In genomic region chr13:99489998-99490397, GRCm38 (mm10) we compare ENCODE assay signal across 21 mouse cellular contexts. TPM values are rescaled to one million over a fixed set of nuclear protein-coding genes. Genes with fewer than 3 reads are reported as not detected.
A peak's percentile ranks its signal among the peaks of the same experiment; 100 is the strongest.
DNase-seq lines count a peak whose midpoint lies in the region; TF ChIP-seq lines count a peak whose summit lies in the region.
"Had no signal": no experiment of that assay in that cellular context is flagged by ENCODE, and none has a peak within 500 bp of the region (broad histone marks: within the 10 kb centered on the region; RNA-seq: fewer than 3 reads in every experiment).

No protein-coding gene starts in this region.

- peak overlapping the region; percentile 6; the same call in 1 of the 2 replicates for H3K27ac ChIP-seq in embryonic fibroblast, embryonic 13.5 days (ENCODE audit: insufficient read depth, low read length)
- H3K27ac ChIP-seq: embryonic facial prominence, embryonic 10.5 days; embryonic facial prominence, embryonic 12.5 days; forebrain, embryonic 12.5 days had no signal

- intact Hi-C loops in heart, postnatal 10 days (cut with DNase I): loop anchor here (2.0 kb wide), 1 partner anchor 21 kb away; no protein-coding TSS in a partner anchor
- intact Hi-C loops in gastrocnemius, postnatal 14 days (cut with DNase I; ENCODE audit: low total_unique reads): loop anchor here (5.0 to 10.0 kb wide), 2 partner anchors 113 to 345 kb away; no protein-coding TSS in a partner anchor

- H3K4me3 ChIP-seq in embryonic fibroblast, embryonic 13.5 days (ENCODE audit: insufficient read depth, low read length): no peak overlapping the region
- H3K4me3 ChIP-seq: embryonic facial prominence, embryonic 10.5 days; embryonic facial prominence, embryonic 12.5 days; erythroblast, embryonic 14.5 days; forebrain, embryonic 10.5 days; forebrain, embryonic 12.5 days had no signal

- DNase-seq in 3T3-L1 (ENCODE audit: low read depth, low spot score): peak; percentile 47
- peak; percentile 57 for DNase-seq in MN1 (ENCODE audit: low spot score)
- DNase-seq in heart, postnatal 10 days: no peak
- DNase-seq in yolk sac, embryonic 10.5 days (ENCODE audit: low spot score): no peak
- DNase-seq in gastrocnemius, postnatal 14 days: no peak
- DNase-seq: adrenal gland, adult 8-10 months; adrenal gland, postnatal 14 days; adrenal gland, postnatal 36 days; B cell, adult 2 months; cerebellum, adult 11-12 months; cerebellum, adult 2 months; cerebellum, adult 9-10 months; cerebellum, postnatal 10 days; cerebellum, postnatal 25 days had no signal

- no peak for TF ChIP-seq POLR2A in embryonic fibroblast, embryonic 13.5 days (IDR thresholded peaks at IDR 0.05; ENCODE audit: low read depth, low read length)

- TF ChIP-seq CTCF in embryonic fibroblast, embryonic 13.5 days (IDR thresholded peaks at IDR 0.05; ENCODE audit: borderline replicate concordance, insufficient read depth, low read length): no peak

- H3K4me1 ChIP-seq in embryonic fibroblast, embryonic 13.5 days (ENCODE audit: control insufficient read depth, insufficient read depth, low read length): peaks cover 6% of the 10 kb centered on the region

RNA-seq across cellular contexts. Expression of gene Map1b, which starts 26.3 kb away (rescaled TPM):
- polyA plus RNA-seq in embryonic fibroblast, embryonic 13.5 days (2011; ENCODE audit: insufficient read length, low read depth, missing spikeins): 81.3 and 105 TPM in 2 replicates
- total RNA-seq in heart, postnatal 10 days (2021): 10 to 100 TPM; 36.4 to 36.5 TPM
- 10 to 100 TPM; 17.3 to 23.4 TPM for total RNA-seq in gastrocnemius, postnatal 14 days (2021)
- polyA plus RNA-seq: erythroblast, embryonic 14.5 days; G1E had no signal

Comparison
In these comparisons a context has a peak if more than half of its experiments do, and no peak if none do; other contexts are left out.
1. DNase-seq: peak in 3T3-L1 (single experiment) and MN1 (single experiment); none in heart, postnatal 10 days (0 of 2), yolk sac, embryonic 10.5 days (single experiment) and gastrocnemius, postnatal 14 days (single experiment).